Mouse (Mus musculus): Measurements from ENCODE around the gene Pou3f3. TPM values are rescaled to one million over a fixed set of nuclear protein-coding genes. Genes with fewer than 3 reads are reported as not detected.
A peak's percentile ranks its signal among the peaks of the same experiment; 100 is the strongest.

The Pou3f3 gene
- total and polyA plus RNA-seq, 2 experiments from 2014 or later, result 22.7 to 81.4 TPM

- peak overlapping the region; percentile 75 for H3K4me3 ChIP-seq (ENCODE audit: low read depth, low read length)
- ATAC-seq (peak; percentile 64), DNase-seq (no peak)
- peak overlapping the region; percentile 96 for H3K9ac ChIP-seq
- TF ChIP-seq CTCF (IDR thresholded peaks at IDR 0.05; ENCODE audit: low read depth), result no peak
- H3K27ac ChIP-seq (ENCODE audit: low read depth, low read length), result peak overlapping the region; percentile 99
- peak overlapping the region; percentile 98 for H3K4me2 ChIP-seq (ENCODE audit: low read depth)
- peaks cover 11% of the 10 kb centered on the region; the same call in 1 of the 2 replicates for H3K4me1 ChIP-seq (ENCODE audit: insufficient read depth)
- H3K27me3 ChIP-seq (ENCODE audit: insufficient read depth, low read length), result no peaks in the 10 kb centered on the region
- no peaks in the 10 kb centered on the region for H3K9me3 ChIP-seq (ENCODE audit: low read length)
- under 1% methylated on average over 27 of the region's 27 CpGs for WGBS
- no peaks in the 10 kb centered on the region for H3K36me3 ChIP-seq (ENCODE audit: insufficient read depth)
Observed at GRCm38 (mm10) chr1:42684345-42684744, 11.2 kb upstream of the Pou3f3 start.

- peak; percentile 64 for TF ChIP-seq CTCF (IDR thresholded peaks at IDR 0.05; ENCODE audit: low read depth)
- peak; percentile 49 for ATAC-seq
Observed at GRCm38 (mm10) chr1:42684783-42685182, 10.8 kb upstream of the Pou3f3 start.

GRCm38 (mm10) chr1:42685321-42685960 is 10.1 kb upstream of the Pou3f3 start:
- 2% methylated on average over 11 of the region's 11 CpGs for WGBS

More at GRCm38 (mm10) chr1:42684783-42685182, 10.8 kb upstream of the Pou3f3 start:
- H3K36me3 ChIP-seq (ENCODE audit: insufficient read depth), result no peaks in the 10 kb centered on the region
- H3K4me2 ChIP-seq (ENCODE audit: low read depth), result peak overlapping the region; percentile 98
- H3K9me3 ChIP-seq (ENCODE audit: low read length), result no peaks in the 10 kb centered on the region
- H3K4me1 ChIP-seq (ENCODE audit: insufficient read depth), result peaks cover 9% of the 10 kb centered on the region; the same call in 1 of the 2 replicates
- DNase-seq, result peak; percentile 87
- H3K27ac ChIP-seq (ENCODE audit: low read depth, low read length), result peak overlapping the region; percentile 99
- WGBS, result 3% methylated on average over 21 of the region's 21 CpGs
- H3K9ac ChIP-seq, result peak overlapping the region; percentile 96
- peak overlapping the region; percentile 75 for H3K4me3 ChIP-seq (ENCODE audit: low read depth, low read length)
- no peaks in the 10 kb centered on the region for H3K27me3 ChIP-seq (ENCODE audit: insufficient read depth, low read length)

GRCm38 (mm10) chr1:42686194-42687131 is 9.1 kb upstream of the Pou3f3 start:
- 3% methylated on average over 53 of the region's 53 CpGs for WGBS
- Histone ChIP-seq H3K4me1 (ENCODE audit: insufficient read depth) (peaks cover 6% of the 10 kb centered on the region; the same call in 1 of the 2 replicates), H3K4me3 (ENCODE audit: low read depth, low read length) (peak overlapping the region; percentile 75), H3K36me3 (ENCODE audit: insufficient read depth) (no peaks in the 10 kb centered on the region), H3K27ac (ENCODE audit: low read depth, low read length) (peak overlapping the region; percentile 99), H3K27me3 (ENCODE audit: insufficient read depth, low read length) (no peaks in the 10 kb centered on the region), H3K9me3 (ENCODE audit: low read length) (no peaks in the 10 kb centered on the region), H3K4me2 (ENCODE audit: low read depth) (peak overlapping the region; percentile 98), H3K9ac (peak overlapping the region; percentile 96)
- no peak; the same call in 1 of the 2 replicates for TF ChIP-seq CTCF (IDR thresholded peaks at IDR 0.05; ENCODE audit: low read depth)
- DNase-seq (peak; percentile 88), ATAC-seq (peak; percentile 62)

More at GRCm38 (mm10) chr1:42685321-42685960, 10.1 kb upstream of the Pou3f3 start:
- Histone ChIP-seq H3K4me2 (ENCODE audit: low read depth) (peak overlapping the region; percentile 98), H3K27ac (ENCODE audit: low read depth, low read length) (peak overlapping the region; percentile 99), H3K27me3 (ENCODE audit: insufficient read depth, low read length) (no peaks in the 10 kb centered on the region), H3K9ac (peak overlapping the region; percentile 96), H3K4me3 (ENCODE audit: low read depth, low read length) (peak overlapping the region; percentile 75), H3K4me1 (ENCODE audit: insufficient read depth) (peaks cover 6% of the 10 kb centered on the region; the same call in 1 of the 2 replicates), H3K36me3 (ENCODE audit: insufficient read depth) (no peaks in the 10 kb centered on the region), H3K9me3 (ENCODE audit: low read length) (no peaks in the 10 kb centered on the region)
- ATAC-seq, result no peak
- peak; percentile 63 for DNase-seq
- TF ChIP-seq CTCF (IDR thresholded peaks at IDR 0.05; ENCODE audit: low read depth), result no peak

GRCm38 (mm10) chr1:42687271-42687670 is 8.3 kb upstream of the Pou3f3 start:
- 7% methylated on average over 12 of the region's 12 CpGs for WGBS
- H3K9ac ChIP-seq, result peak overlapping the region; percentile 96
- peak overlapping the region; percentile 99 for H3K27ac ChIP-seq (ENCODE audit: low read depth, low read length)
- no peaks in the 10 kb centered on the region for H3K36me3 ChIP-seq (ENCODE audit: insufficient read depth)
- H3K4me3 ChIP-seq (ENCODE audit: low read depth, low read length), result peak overlapping the region; percentile 75
- H3K4me2 ChIP-seq (ENCODE audit: low read depth), result peak overlapping the region; percentile 98
- ATAC-seq (no peak), DNase-seq (peak; percentile 62)
- no peaks in the 10 kb centered on the region for H3K27me3 ChIP-seq (ENCODE audit: insufficient read depth, low read length)
- peaks cover 3% of the 10 kb centered on the region; the same call in 1 of the 2 replicates for H3K4me1 ChIP-seq (ENCODE audit: insufficient read depth)
- TF ChIP-seq CTCF (IDR thresholded peaks at IDR 0.05; ENCODE audit: low read depth), result no peak
- H3K9me3 ChIP-seq (ENCODE audit: low read length), result no peaks in the 10 kb centered on the region

- Histone ChIP-seq H3K27ac (ENCODE audit: low read depth, low read length) (peak overlapping the region; percentile 99), H3K9me3 (ENCODE audit: low read length) (no peaks in the 10 kb centered on the region), H3K36me3 (ENCODE audit: insufficient read depth) (no peaks in the 10 kb centered on the region), H3K4me3 (ENCODE audit: low read depth, low read length) (peak overlapping the region; percentile 75), H3K9ac (peak overlapping the region; percentile 96), H3K27me3 (ENCODE audit: insufficient read depth, low read length) (no peaks in the 10 kb centered on the region), H3K4me2 (ENCODE audit: low read depth) (peak overlapping the region; percentile 98), H3K4me1 (ENCODE audit: insufficient read depth) (peaks cover 3% of the 10 kb centered on the region; the same call in 1 of the 2 replicates)
- ATAC-seq (no peak), DNase-seq (peak; percentile 62)
- TF ChIP-seq CTCF (IDR thresholded peaks at IDR 0.05; ENCODE audit: low read depth), result no peak
- WGBS, result 11% methylated on average over 7 of the region's 7 CpGs
Observed at GRCm38 (mm10) chr1:42687756-42688540, 7.6 kb upstream of the Pou3f3 start.

Measured in forebrain, postnatal 0 days (tissue).